Mouse (Mus musculus) liver, embryonic 14.5 days (tissue): Measurements from ENCODE around the gene Hmga1.

Experiments
- CTCF ChIP-seq: IDR thresholded peaks from 2 replicates; pipeline ENCODE4 v1.5.1; 2016; ENCODE audit warnings: antibody characterized with exemption, low read depth, control low read depth
- EP300 ChIP-seq: IDR thresholded peaks from 2 replicates; pipeline ENCODE4 v1.6.1; 2016; ENCODE audit warnings: antibody characterized with exemption, low read depth

GRCm38 (mm10) chr17:27507591-27507945 is 48.7 kb upstream of the Hmga1 start:
- TF ChIP-seq CTCF: no peak
- TF ChIP-seq EP300: no peak
